Mouse (Mus musculus) ES-E14 (cell line): ENCODE measurements around the gene Bach2. TPM values are rescaled to one million over a fixed set of nuclear protein-coding genes. Genes with fewer than 3 reads are reported as not detected.

Experiments
- DNase-seq: peaks from one replicate; pipeline ENCODE4 v3.0.0-alpha.2; 2013; ENCODE audit warnings: low read depth, low spot score
- H3K27ac ChIP-seq: 2 replicates; pipeline ENCODE4 v1.5.1; 2012; ENCODE audit warnings: low read depth, mild to moderate bottlenecking, low read length, moderate library complexity, mixed read lengths; ENCODE audit not compliant: poor library complexity, insufficient read depth, severe bottlenecking
- H3K36me3 ChIP-seq: 2 replicates; pipeline ENCODE4 v1.6.1; 2012; ENCODE audit warnings: mild to moderate bottlenecking, low read length, moderate library complexity, mixed read lengths; ENCODE audit not compliant: control insufficient read depth, poor library complexity, insufficient read depth, severe bottlenecking
- H3K4me1 ChIP-seq, 2 experiments: fragments of 150-350 bp in 1 of 2; sonication (generic) in 1 of 2; 2 replicates each; pipeline ENCODE4 v1.6.1; 2012; ENCODE audit warnings: low read length in 2 of 2, mild to moderate bottlenecking in 1 of 2, mixed read lengths in 1 of 2; ENCODE audit not compliant: control insufficient read depth in 2 of 2, insufficient read depth in 2 of 2, poor library complexity in 1 of 2
- H3K4me3 ChIP-seq, 2 experiments: fragments of 150-350 bp in 1 of 2; sonication (generic) in 1 of 2; 2 replicates each; pipeline ENCODE4 v1.5.1; 2012; ENCODE audit warnings: low read length in 2 of 2, low read depth in 1 of 2, mild to moderate bottlenecking in 1 of 2, mixed read lengths in 1 of 2; ENCODE audit not compliant: insufficient read depth in 1 of 2, poor library complexity in 1 of 2, severe bottlenecking in 1 of 2
- H3K9ac ChIP-seq: 2 replicates; pipeline ENCODE4 v1.6.1; 2012; ENCODE audit warnings: low read depth, mild to moderate bottlenecking, low read length, mixed read lengths; ENCODE audit not compliant: poor library complexity, insufficient read depth, severe bottlenecking
- H3K9me3 ChIP-seq: fragments of 150-350 bp; sonication (generic); 2 replicates; pipeline ENCODE4 v1.6.1; 2012; ENCODE audit warnings: low read depth, mild to moderate bottlenecking, low read length; ENCODE audit not compliant: control insufficient read depth, insufficient read depth
- CHD2 ChIP-seq: IDR thresholded peaks from 2 replicates; pipeline ENCODE4 v1.6.1; 2014; ENCODE audit warnings: mild to moderate bottlenecking, low read depth, low read length, inconsistent platforms
- HCFC1 ChIP-seq: IDR thresholded peaks from 2 replicates; pipeline ENCODE4 v1.6.1; 2012; ENCODE audit warnings: low read length, inconsistent platforms, borderline replicate concordance; ENCODE audit not compliant: insufficient read depth
- MAFK ChIP-seq: IDR thresholded peaks from 2 replicates; pipeline ENCODE4 v1.6.1; 2014; ENCODE audit warnings: mild to moderate bottlenecking, low read depth, low read length, inconsistent platforms; ENCODE audit not compliant: insufficient read depth
- ZC3H11A ChIP-seq: IDR thresholded peaks from 2 replicates; pipeline ENCODE4 v1.6.1; 2012; ENCODE audit warnings: low read depth, mild to moderate bottlenecking, inconsistent platforms, low read length, borderline replicate concordance
- ZNF384 ChIP-seq: IDR thresholded peaks from 2 replicates; pipeline ENCODE4 v1.6.1; 2012; ENCODE audit warnings: low read depth, low read length, inconsistent platforms
- in situ Hi-C, 2 experiments: fragments of 600-800 bp; cut with MboI; formaldehyde crosslinking; loops; one replicate each; pipeline ENCODE4 v1.15.1; 2025; ENCODE audit warnings: low sequenced_read_pairs in 2 of 2, inconsistent platforms in 1 of 2; ENCODE audit not compliant: unreplicated experiment in 2 of 2
- total RNA-seq: library from RNA; depleted of rRNA; stranded (reverse); fragments of 300-350 nt; gene quantifications from 2 replicates; pipeline ENCODE4 v1.2.3, GENCODE M21; 2012

The Bach2 gene
- total RNA-seq, 1 experiment = 3.3 TPM

DNA sequence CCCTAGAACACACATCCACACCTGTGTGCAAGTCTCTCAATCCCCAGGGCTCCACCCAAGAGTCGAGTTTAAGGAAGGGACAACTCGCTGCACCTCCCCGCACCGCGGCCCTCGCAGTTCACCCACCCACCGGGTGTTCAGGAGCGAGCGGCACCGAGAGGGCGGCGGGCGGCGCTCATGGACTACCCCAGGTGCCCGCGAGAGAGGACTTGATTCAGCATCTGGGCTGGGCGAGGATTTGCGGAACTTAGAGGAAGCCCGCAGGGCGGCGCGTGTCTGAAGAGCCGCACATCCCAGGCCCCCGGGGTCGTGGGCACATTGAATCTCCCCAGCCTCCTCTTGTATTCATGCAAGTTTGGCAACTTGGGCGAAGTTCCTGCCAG, 1.1 kb downstream of the Bach2 start:
- peak overlapping the region; percentile 54; the same call in 1 of the 2 replicates for H3K9ac ChIP-seq
- in situ Hi-C loops = no loop called here
- H3K27ac ChIP-seq = no peak overlapping the region
- no peaks in the 10 kb centered on the region for H3K9me3 ChIP-seq
- no peak for TF ChIP-seq CHD2
- TF ChIP-seq ZC3H11A = no peak
- no peak for TF ChIP-seq HCFC1
- peak overlapping the region; percentile 77 to 84 for H3K4me3 ChIP-seq
- no peaks in the 10 kb centered on the region for H3K36me3 ChIP-seq
- DNase-seq = no peak
- peaks cover 1 to 2% of the 10 kb centered on the region in 2 experiments; a peak in 1 of 4 replicates for H3K4me1 ChIP-seq

DNA sequence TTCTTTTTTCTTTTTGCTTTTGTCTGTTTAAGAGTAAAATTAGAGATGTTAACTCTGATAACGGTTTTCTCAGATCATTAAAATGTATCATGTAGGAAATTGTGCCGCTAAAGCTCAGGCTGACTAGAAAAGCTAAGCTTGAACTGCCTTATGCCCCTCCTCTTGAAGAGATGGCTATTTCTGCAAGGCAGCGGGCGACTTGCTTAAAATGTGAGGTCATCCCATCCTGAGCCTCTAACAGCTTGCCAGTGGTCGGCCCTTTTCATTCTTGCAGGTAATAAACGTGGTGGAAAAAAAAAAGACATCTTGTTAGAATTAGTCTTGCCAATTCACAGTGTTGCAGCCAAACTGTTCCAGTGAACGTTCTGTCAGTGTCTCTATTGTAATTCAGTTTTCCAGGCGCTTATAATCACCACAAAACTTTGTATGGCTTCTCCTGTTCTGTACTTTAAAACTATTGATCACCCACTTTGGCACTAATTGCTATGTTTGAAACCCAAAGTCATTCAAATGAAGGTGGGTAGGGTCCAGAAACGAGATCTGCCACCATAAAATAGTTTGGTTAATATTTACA, 1.9 kb downstream of the Bach2 start:
- no peak overlapping the region; a peak in 1 of 4 replicates for H3K4me3 ChIP-seq
- no peak overlapping the region for H3K27ac ChIP-seq
- H3K36me3 ChIP-seq = no peaks in the 10 kb centered on the region
- in situ Hi-C loops = no loop called here
- H3K4me1 ChIP-seq = peaks cover 1 to 2% of the 10 kb centered on the region in 2 experiments; a peak in 1 of 4 replicates
- no peaks in the 10 kb centered on the region for H3K9me3 ChIP-seq
- no peak for DNase-seq
- H3K9ac ChIP-seq = no peak overlapping the region
- TF ChIP-seq ZC3H11A (no peak), CHD2 (no peak), ZNF384 (no peak), MAFK (no peak), HCFC1 (no peak)

DNA sequence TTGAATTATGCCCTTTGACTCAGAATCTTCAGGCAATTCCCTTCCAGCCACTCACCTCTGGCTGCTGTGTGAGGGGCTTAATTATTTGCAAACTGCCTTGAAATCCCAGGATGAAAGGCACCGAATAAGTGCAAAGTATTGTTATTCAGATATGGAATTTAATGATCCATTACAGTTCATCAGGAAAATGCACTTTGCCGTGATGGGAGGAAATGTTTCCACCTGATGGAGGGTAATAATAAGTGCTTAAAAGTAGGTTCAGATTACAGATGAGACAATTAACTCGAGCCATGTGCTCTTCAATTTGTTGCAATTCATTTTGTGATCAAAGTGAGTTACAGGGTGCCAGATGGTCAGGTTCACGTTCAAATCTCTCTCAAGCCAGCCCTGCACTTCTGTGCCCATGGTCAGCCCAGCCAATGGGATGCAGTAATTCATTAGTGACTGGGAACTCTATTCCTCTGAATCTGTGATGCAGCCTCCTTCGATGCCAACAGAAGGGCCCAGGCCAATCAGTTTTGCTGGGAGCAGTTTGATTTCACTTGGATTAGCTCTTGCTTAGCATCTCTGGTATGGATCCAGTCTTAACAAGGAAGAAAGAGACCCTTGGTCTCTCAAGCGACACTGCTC, 2.9 kb downstream of the Bach2 start:
- H3K9ac ChIP-seq = no peak overlapping the region
- DNase-seq = no peak
- H3K36me3 ChIP-seq = no peaks in the 10 kb centered on the region
- no peak overlapping the region for H3K27ac ChIP-seq
- no peaks in the 10 kb centered on the region for H3K9me3 ChIP-seq
- H3K4me3 ChIP-seq = no peak overlapping the region
- in situ Hi-C loops = no loop called here
- peaks cover 1 to 2% of the 10 kb centered on the region in 2 experiments; a peak in 1 of 4 replicates for H3K4me1 ChIP-seq
- TF ChIP-seq ZC3H11A (no peak), CHD2 (no peak), MAFK (no peak), ZNF384 (no peak), HCFC1 (no peak)

DNA sequence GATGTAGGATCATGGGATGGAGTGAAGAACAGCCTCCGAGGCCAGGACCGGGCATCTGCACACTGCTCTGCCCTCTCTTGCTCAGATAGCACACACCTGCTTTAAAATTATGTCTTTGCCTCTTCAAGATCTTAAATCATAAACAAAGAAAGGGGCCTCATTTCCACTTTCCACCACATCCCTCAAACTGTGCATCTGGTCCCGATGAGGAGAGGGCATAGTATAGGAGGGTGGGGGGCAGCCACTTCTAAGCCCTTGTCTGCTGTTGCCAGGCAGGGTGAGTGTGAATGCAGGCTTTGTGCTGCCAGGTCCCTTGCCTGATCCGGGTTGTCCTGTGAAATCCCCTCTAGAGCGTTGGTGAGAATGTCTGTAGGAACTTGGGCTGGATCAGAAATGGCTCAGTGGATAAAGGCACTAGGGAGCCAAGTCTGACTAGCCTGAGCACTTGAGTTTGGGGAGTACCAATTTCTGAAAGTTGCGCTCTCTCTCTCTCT, 3.6 kb downstream of the Bach2 start:
- DNase-seq = no peak
- H3K4me3 ChIP-seq = no peak overlapping the region
- no peak overlapping the region for H3K9ac ChIP-seq
- H3K9me3 ChIP-seq = no peaks in the 10 kb centered on the region
- peaks cover 1 to 2% of the 10 kb centered on the region in 2 experiments; a peak in 1 of 4 replicates for H3K4me1 ChIP-seq
- in situ Hi-C loops = no loop called here
- no peaks in the 10 kb centered on the region for H3K36me3 ChIP-seq
- H3K27ac ChIP-seq = no peak overlapping the region
- TF ChIP-seq ZC3H11A (no peak), HCFC1 (no peak), CHD2 (no peak), MAFK (no peak), ZNF384 (no peak)

DNA sequence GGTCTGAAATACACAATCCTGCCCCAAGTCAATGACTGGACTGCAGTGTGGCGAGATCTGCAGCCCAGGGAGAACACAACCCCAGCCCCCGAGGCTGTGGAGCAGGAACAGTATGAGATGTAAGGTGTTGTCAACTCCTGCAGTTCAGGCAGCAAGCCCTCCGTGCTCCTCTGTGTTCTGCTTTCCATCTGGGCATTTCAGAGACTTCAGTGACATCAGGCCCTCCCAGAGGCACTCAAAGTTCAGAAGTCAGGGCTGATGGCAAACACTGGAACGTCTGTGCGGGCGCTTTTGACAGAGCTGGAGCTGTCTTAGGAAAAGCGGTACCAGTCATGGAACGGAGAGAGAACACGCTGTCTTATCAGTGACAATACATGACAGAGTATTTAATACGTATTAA, 4.9 kb downstream of the Bach2 start:
- DNase-seq = no peak
- Histone ChIP-seq H3K27ac (no peak overlapping the region), H3K36me3 (no peaks in the 10 kb centered on the region), H3K9me3 (no peaks in the 10 kb centered on the region), H3K4me3 (no peak overlapping the region), H3K4me1 (peaks cover 1 to 2% of the 10 kb centered on the region in 2 experiments; a peak in 1 of 4 replicates), H3K9ac (no peak overlapping the region)
- in situ Hi-C loops = no loop called here
- no peak for TF ChIP-seq HCFC1
- no peak for TF ChIP-seq MAFK
- no peak for TF ChIP-seq CHD2
- TF ChIP-seq ZC3H11A = no peak
- TF ChIP-seq ZNF384 = no peak
